Mouse (Mus musculus) liver, adult 2 months (tissue): ENCODE data around the gene Gm20721. TPM values are rescaled to one million over a fixed set of nuclear protein-coding genes. Genes with fewer than 3 reads are reported as not detected.
A peak's percentile ranks its signal among the peaks of the same experiment; 100 is the strongest.

ENCODE experiments used
- DNase-seq: peaks from one replicate; pipeline ENCODE4 v3.0.0-alpha.2; 2011; ENCODE audit warnings: low read depth, low spot score; ENCODE audit errors: extremely low read depth
- H3K27ac ChIP-seq: fragments of 200-500 bp; replicated peaks from 2 replicates; pipeline ENCODE4 v1.5.1; 2012; ENCODE audit warnings: low read depth, mild to moderate bottlenecking, control low read depth, inconsistent platforms, low read length; ENCODE audit not compliant: insufficient read depth
- H3K27me3 ChIP-seq: fragments of 200-500 bp; 2 replicates; pipeline ENCODE4 v1.6.1; 2012; ENCODE audit warnings: mild to moderate bottlenecking, moderate library complexity, low read length, inconsistent platforms; ENCODE audit not compliant: control insufficient read depth, insufficient read depth
- H3K36me3 ChIP-seq: fragments of 200-500 bp; 2 replicates; pipeline ENCODE4 v1.6.1; 2012; ENCODE audit warnings: low read length, inconsistent platforms; ENCODE audit not compliant: control insufficient read depth, insufficient read depth
- H3K4me1 ChIP-seq: fragments of 200-500 bp; 2 replicates; pipeline ENCODE4 v1.6.1; 2011; ENCODE audit warnings: low read length; ENCODE audit not compliant: control insufficient read depth, insufficient read depth
- H3K4me3 ChIP-seq: fragments of 200-500 bp; 2 replicates; pipeline ENCODE4 v1.5.1; 2011; ENCODE audit warnings: low read depth, mild to moderate bottlenecking, control low read depth, low read length, moderate library complexity; ENCODE audit not compliant: insufficient read depth
- H3K79me2 ChIP-seq: fragments of 200-500 bp; 2 replicates; pipeline ENCODE4 v1.6.1; 2012; ENCODE audit warnings: inconsistent platforms, mild to moderate bottlenecking, low read length, moderate library complexity; ENCODE audit not compliant: control insufficient read depth, insufficient read depth
- H3K9ac ChIP-seq: fragments of 200-500 bp; 2 replicates; pipeline ENCODE4 v1.6.1; 2012; ENCODE audit warnings: low read depth, mild to moderate bottlenecking, control low read depth, inconsistent platforms, low read length
- CTCF ChIP-seq: fragments of 200-500 bp; IDR thresholded peaks from 2 replicates; pipeline ENCODE4 v1.5.1; 2011; ENCODE audit warnings: low read depth, low read length, control low read depth
- POLR2A ChIP-seq: fragments of 200-500 bp; IDR thresholded peaks from 2 replicates; pipeline ENCODE4 v1.6.1; 2011; ENCODE audit warnings: low read length, control low read depth; ENCODE audit not compliant: insufficient read depth; ENCODE audit errors: extremely low read depth
- WGBS: fragments of 180-500 bp; shearing (Covaris S2); methylation state at CpG from one replicate; pipeline ENCODE4 v1.1.7; 2018; 5-methylcytosine and 5-hydroxymethylcytosine counted together
- polyA plus RNA-seq: library from polyadenylated mRNA; depleted of rRNA; stranded (reverse); fragments of >200 nt; gene quantifications from 2 replicates; pipeline ENCODE4 v1.2.3, GENCODE M21; 2012
- total RNA-seq: library from RNA; depleted of rRNA; stranded (reverse); fragments of >200 nt; gene quantifications from 2 replicates; pipeline ENCODE4 v1.2.3, GENCODE M21; 2014

Gene Gm20721
- total and polyA plus RNA-seq, 2 experiments = 0.31 TPM; not detected in 1

DNA sequence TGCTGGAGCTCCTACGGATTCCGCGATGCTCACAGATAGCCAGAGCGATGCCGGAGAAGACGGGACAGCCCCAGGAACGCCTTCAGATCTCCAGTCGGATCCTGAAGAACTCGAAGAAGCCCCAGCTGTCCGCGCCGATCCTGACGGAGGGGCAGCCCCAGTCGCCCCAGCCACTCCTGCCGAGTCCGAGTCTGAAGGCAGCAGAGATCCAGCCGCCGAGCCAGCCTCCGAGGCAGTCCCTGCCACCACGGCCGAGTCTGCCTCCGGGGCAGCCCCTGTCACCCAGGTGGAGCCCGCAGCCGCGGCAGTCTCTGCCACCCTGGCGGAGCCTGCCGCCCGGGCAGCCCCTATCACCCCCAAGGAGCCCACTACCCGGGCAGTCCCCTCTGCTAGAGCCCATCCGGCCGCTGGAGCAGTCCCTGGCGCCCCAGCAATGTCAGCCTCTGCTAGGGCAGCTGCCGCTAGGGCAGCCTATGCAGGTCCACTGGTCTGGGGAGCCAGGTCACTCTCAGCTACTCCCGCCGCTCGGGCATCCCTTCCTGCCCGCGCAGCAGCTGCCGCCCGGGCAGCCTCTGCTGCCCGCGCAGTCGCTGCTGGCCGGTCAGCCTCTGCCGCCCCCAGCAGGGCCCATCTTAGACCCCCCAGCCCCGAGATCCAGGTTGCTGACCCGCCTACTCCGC, 47.3 kb downstream of the Gm20721 start:
- Histone ChIP-seq H3K9ac (no peak overlapping the region), H3K36me3 (no peaks in the 10 kb centered on the region), H3K27ac (no peak overlapping the region), H3K4me1 (no peaks in the 10 kb centered on the region), H3K4me3 (no peak overlapping the region), H3K79me2 (no peaks in the 10 kb centered on the region), H3K27me3 (peaks cover 9% of the 10 kb centered on the region)
- 48% methylated on average over 48 of the region's 48 CpGs for WGBS
- no peak for TF ChIP-seq CTCF
- TF ChIP-seq POLR2A = no peak
- DNase-seq = no peak

GRCm38 (mm10) chr2:174298471-174298870, 48.0 kb downstream of the Gm20721 start:
- H3K27me3 ChIP-seq = peaks cover 9% of the 10 kb centered on the region

DNA sequence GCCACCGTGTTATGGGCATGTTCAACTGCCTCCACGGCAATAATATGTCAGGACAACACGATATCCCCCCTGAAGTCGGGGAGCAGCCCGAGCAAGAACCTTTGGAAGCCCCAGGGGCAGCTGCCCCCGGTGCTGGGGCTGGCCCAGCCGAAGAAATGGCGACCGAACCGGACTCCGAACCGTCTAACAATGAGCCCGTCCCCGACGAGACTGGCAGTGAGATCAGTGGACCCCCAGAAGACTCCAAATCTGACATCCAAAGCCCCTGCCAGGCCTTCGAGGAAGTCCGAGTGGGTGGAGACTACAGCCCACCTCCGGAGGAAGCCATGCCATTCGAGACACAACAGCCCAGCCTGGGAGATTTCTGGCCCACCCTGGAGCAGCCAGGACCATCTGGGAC, 48.7 kb downstream of the Gm20721 start:
- no peak for DNase-seq
- no peaks in the 10 kb centered on the region for H3K4me1 ChIP-seq
- H3K27me3 ChIP-seq = peaks cover 9% of the 10 kb centered on the region
- TF ChIP-seq POLR2A (no peak), CTCF (no peak)
- no peaks in the 10 kb centered on the region for H3K79me2 ChIP-seq
- 65% methylated on average over 19 of the region's 19 CpGs for WGBS
- H3K36me3 ChIP-seq = no peaks in the 10 kb centered on the region
- no peak overlapping the region for H3K4me3 ChIP-seq
- no peak overlapping the region for H3K9ac ChIP-seq
- H3K27ac ChIP-seq = no peak overlapping the region

More at GRCm38 (mm10) chr2:174298471-174298870, 48.0 kb downstream of the Gm20721 start:
- no peak for TF ChIP-seq POLR2A
- TF ChIP-seq CTCF = no peak
- no peak overlapping the region for H3K4me3 ChIP-seq
- no peaks in the 10 kb centered on the region for H3K4me1 ChIP-seq
- H3K36me3 ChIP-seq = no peaks in the 10 kb centered on the region
- 49% methylated on average over 33 of the region's 33 CpGs for WGBS
- H3K9ac ChIP-seq = no peak overlapping the region
- no peak for DNase-seq
- H3K79me2 ChIP-seq = no peaks in the 10 kb centered on the region
- no peak overlapping the region for H3K27ac ChIP-seq

DNA sequence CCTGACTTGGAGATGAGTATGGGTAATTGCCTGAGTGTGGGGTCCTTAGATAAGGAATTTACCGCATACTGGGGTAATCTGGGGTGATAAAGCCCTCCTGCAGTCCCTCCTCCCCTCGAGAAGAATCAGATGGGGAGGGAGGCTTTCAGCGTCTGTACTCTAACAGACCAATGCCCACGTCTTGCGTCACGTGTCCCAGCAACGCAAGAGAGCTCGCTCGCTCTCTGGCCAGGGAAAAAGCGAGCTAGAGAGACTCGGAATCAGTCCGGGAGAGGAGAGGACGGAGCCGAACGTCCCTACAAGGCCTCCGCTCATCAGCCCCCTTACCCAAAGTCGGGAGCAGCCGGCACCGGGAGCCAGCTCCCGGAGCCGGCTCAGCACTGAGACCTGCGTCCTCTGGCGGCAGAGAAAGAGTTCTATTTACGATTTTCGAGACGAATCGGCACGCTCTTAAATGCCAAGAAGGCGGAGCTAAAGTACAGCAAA, 49.4 kb downstream of the Gm20721 start:
- Histone ChIP-seq H3K27me3 (peaks cover 9% of the 10 kb centered on the region), H3K79me2 (no peaks in the 10 kb centered on the region), H3K4me3 (no peak overlapping the region), H3K4me1 (no peaks in the 10 kb centered on the region), H3K36me3 (no peaks in the 10 kb centered on the region), H3K9ac (no peak overlapping the region), H3K27ac (no peak overlapping the region)
- WGBS = 59% methylated on average over 29 of the region's 29 CpGs
- no peak for DNase-seq
- TF ChIP-seq CTCF (0 out of 2 replicates have a peak, but pooled peaks have one; percentile 13), POLR2A (no peak)

- H3K4me3 ChIP-seq = no peak overlapping the region
- WGBS = 47% methylated on average over 29 of the region's 29 CpGs
- DNase-seq = no peak
- H3K27me3 ChIP-seq = peaks cover 9% of the 10 kb centered on the region
- H3K27ac ChIP-seq = no peak overlapping the region
- no peaks in the 10 kb centered on the region for H3K36me3 ChIP-seq
- no peak for TF ChIP-seq CTCF
- TF ChIP-seq POLR2A = no peak
- H3K9ac ChIP-seq = no peak overlapping the region
- H3K79me2 ChIP-seq = no peaks in the 10 kb centered on the region
- no peaks in the 10 kb centered on the region for H3K4me1 ChIP-seq
These were observed 50.5 kb downstream of the Gm20721 start for GRCm38 (mm10) chr2:174295900-174296465.
